Mouse (Mus musculus): ENCODE measurements around the gene Ubash3b. TPM values are rescaled to one million over a fixed set of nuclear protein-coding genes. Genes with fewer than 3 reads are reported as not detected.

Gene Ubash3b
- total RNA-seq, 2 experiments from 2014 or later: 29.0 to 30.4 TPM

GRCm38 (mm10) chr9:41102613-41103012, 58.9 kb downstream of the Ubash3b start:
- no peak for DNase-seq (ENCODE audit: low spot score in 2 of 2)

GRCm38 (mm10) chr9:41099897-41100296, 61.6 kb downstream of the Ubash3b start:
- DNase-seq (ENCODE audit: low spot score in 2 of 2): no peak

- DNase-seq (ENCODE audit: low spot score in 2 of 2): no peak
These were observed 62.4 kb downstream of the Ubash3b start for GRCm38 (mm10) chr9:41099067-41099466.

- DNase-seq (ENCODE audit: low spot score in 2 of 2): no peak
These were observed 63.4 kb downstream of the Ubash3b start for GRCm38 (mm10) chr9:41098065-41098464.

- DNase-seq (ENCODE audit: low spot score in 2 of 2): no peak
These were observed 69.5 kb downstream of the Ubash3b start for GRCm38 (mm10) chr9:41091993-41092392.

GRCm38 (mm10) chr9:41091187-41091586, 70.3 kb downstream of the Ubash3b start:
- DNase-seq (ENCODE audit: low spot score in 2 of 2): no peak

- DNase-seq (ENCODE audit: low spot score in 2 of 2): no peak
These were observed 73.6 kb downstream of the Ubash3b start for GRCm38 (mm10) chr9:41087831-41088383.

GRCm38 (mm10) chr9:41084191-41084901, 77.2 kb downstream of the Ubash3b start:
- DNase-seq (ENCODE audit: low spot score in 2 of 2): no peak

- DNase-seq (ENCODE audit: low spot score in 2 of 2): no peak
These were observed 78.0 kb downstream of the Ubash3b start for GRCm38 (mm10) chr9:41083386-41084055.

- DNase-seq (ENCODE audit: low spot score in 2 of 2): no peak
These were observed 78.6 kb downstream of the Ubash3b start for GRCm38 (mm10) chr9:41082891-41083290.

- DNase-seq (ENCODE audit: low spot score in 2 of 2): peak in 1 of 2 experiments; percentile 27
These were observed 80.6 kb downstream of the Ubash3b start for GRCm38 (mm10) chr9:41080877-41081276.

- DNase-seq (ENCODE audit: low spot score in 2 of 2): no peak
These were observed 81.9 kb downstream of the Ubash3b start for GRCm38 (mm10) chr9:41079428-41080155.

- DNase-seq (ENCODE audit: low spot score in 2 of 2): peak; percentile 42 to 70
These were observed 83.3 kb downstream of the Ubash3b start for GRCm38 (mm10) chr9:41078198-41078597.

- no peak for DNase-seq (ENCODE audit: low spot score in 2 of 2)
These were observed 85.3 kb downstream of the Ubash3b start for GRCm38 (mm10) chr9:41076150-41076549.

GRCm38 (mm10) chr9:41075528-41075927, 86.0 kb downstream of the Ubash3b start:
- no peak for DNase-seq (ENCODE audit: low spot score in 2 of 2)

- no peak for DNase-seq (ENCODE audit: low spot score in 2 of 2)
These were observed 88.1 kb downstream of the Ubash3b start for GRCm38 (mm10) chr9:41073196-41074009.

- no peak for DNase-seq (ENCODE audit: low spot score in 2 of 2)
These were observed 88.7 kb downstream of the Ubash3b start for GRCm38 (mm10) chr9:41072786-41073185.

GRCm38 (mm10) chr9:41071906-41072511, 89.5 kb downstream of the Ubash3b start:
- no peak for DNase-seq (ENCODE audit: low spot score in 2 of 2)

- no peak for DNase-seq (ENCODE audit: low spot score in 2 of 2)
These were observed 90.7 kb downstream of the Ubash3b start for GRCm38 (mm10) chr9:41070761-41071181.

- DNase-seq (ENCODE audit: low spot score in 2 of 2): no peak
These were observed 92.0 kb downstream of the Ubash3b start for GRCm38 (mm10) chr9:41069509-41069908.

All from layer of hippocampus, postnatal 14 days (tissue).